Mouse (Mus musculus) WW6 (cell line): Measurements from ENCODE around the gene A830031A19Rik.

Experiments
- DNase-seq: peaks from one replicate; pipeline ENCODE4 v3.0.0-alpha.2; 2013; ENCODE audit warnings: low read depth, low spot score

A830031A19Rik gene

GRCm38 (mm10) chr11:24095656-24096353, 21.0 kb upstream of the A830031A19Rik start:
- DNase-seq = no peak

- no peak for DNase-seq
Observed at GRCm38 (mm10) chr11:24095236-24095635, 20.4 kb upstream of the A830031A19Rik start.

GRCm38 (mm10) chr11:24094086-24094487, 19.2 kb upstream of the A830031A19Rik start:
- DNase-seq = no peak

- no peak for DNase-seq
Observed at GRCm38 (mm10) chr11:24092618-24093017, 17.8 kb upstream of the A830031A19Rik start.

GRCm38 (mm10) chr11:24091393-24092080, 16.7 kb upstream of the A830031A19Rik start:
- no peak for DNase-seq

- DNase-seq = no peak
Observed at GRCm38 (mm10) chr11:24090443-24090842, 15.6 kb upstream of the A830031A19Rik start.

GRCm38 (mm10) chr11:24087069-24087468, 12.2 kb upstream of the A830031A19Rik start:
- no peak for DNase-seq

GRCm38 (mm10) chr11:24085986-24086385, 11.1 kb upstream of the A830031A19Rik start:
- no peak for DNase-seq

- DNase-seq = no peak
Observed at GRCm38 (mm10) chr11:24084590-24084989, 9.7 kb upstream of the A830031A19Rik start.

- no peak for DNase-seq
Observed at GRCm38 (mm10) chr11:24084077-24084476, 9.2 kb upstream of the A830031A19Rik start.

- no peak for DNase-seq
Observed at GRCm38 (mm10) chr11:24083423-24083822, 8.6 kb upstream of the A830031A19Rik start.

- DNase-seq = no peak
Observed at GRCm38 (mm10) chr11:24083076-24083405, 8.2 kb upstream of the A830031A19Rik start.

GRCm38 (mm10) chr11:24082385-24083075, 7.7 kb upstream of the A830031A19Rik start:
- DNase-seq = no peak

GRCm38 (mm10) chr11:24081687-24082384, 7.0 kb upstream of the A830031A19Rik start:
- peak; percentile 46 for DNase-seq

GRCm38 (mm10) chr11:24081016-24081686, 6.3 kb upstream of the A830031A19Rik start:
- DNase-seq = peak; percentile 60

- DNase-seq = no peak
Observed at GRCm38 (mm10) chr11:24080541-24080940, 5.7 kb upstream of the A830031A19Rik start.

- no peak for DNase-seq
Observed at GRCm38 (mm10) chr11:24079392-24080391, 4.8 kb upstream of the A830031A19Rik start.

- peak; percentile 39 for DNase-seq
Observed at GRCm38 (mm10) chr11:24078706-24079316, 4.0 kb upstream of the A830031A19Rik start.

- DNase-seq = no peak
Observed at GRCm38 (mm10) chr11:24077795-24078705, 3.2 kb upstream of the A830031A19Rik start, which contains the start of gene Bcl11a. Gene Bcl11a (plus strand): TSS chr11:24078056.
